Mouse (Mus musculus) thymus, postnatal 14 days (tissue): Measurements from ENCODE around the gene Tnrc6c.

ENCODE experiments used
- DNase-seq: peaks from one replicate; pipeline ENCODE4 v3.0.0; 2021

Tnrc6c gene

GRCm38 (mm10) chr11:117731470-117731869, 77.4 kb downstream of the Tnrc6c start:
- no peak for DNase-seq

GRCm38 (mm10) chr11:117736037-117736689, 82.1 kb downstream of the Tnrc6c start:
- no peak for DNase-seq

- DNase-seq, result no peak
Measured at GRCm38 (mm10) chr11:117738123-117738522, 84.0 kb downstream of the Tnrc6c start.

- DNase-seq, result no peak
Measured at GRCm38 (mm10) chr11:117741128-117741527, 87.0 kb downstream of the Tnrc6c start.

GRCm38 (mm10) chr11:117742243-117742642, 88.2 kb downstream of the Tnrc6c start:
- DNase-seq, result no peak

- no peak for DNase-seq
Measured at GRCm38 (mm10) chr11:117742715-117743114, 88.6 kb downstream of the Tnrc6c start.

- DNase-seq, result no peak
Measured at GRCm38 (mm10) chr11:117743454-117744030, 89.5 kb downstream of the Tnrc6c start.

GRCm38 (mm10) chr11:117748628-117749027, 94.5 kb downstream of the Tnrc6c start:
- no peak for DNase-seq

GRCm38 (mm10) chr11:117749414-117749813, 95.3 kb downstream of the Tnrc6c start:
- DNase-seq, result no peak

- DNase-seq, result no peak
Measured at GRCm38 (mm10) chr11:117751544-117751943, 97.5 kb downstream of the Tnrc6c start.

- DNase-seq, result no peak
Measured at GRCm38 (mm10) chr11:117755891-117756290, 101.8 kb downstream of the Tnrc6c start.

- no peak for DNase-seq
Measured at GRCm38 (mm10) chr11:117759267-117759666, 105.2 kb downstream of the Tnrc6c start.

- no peak for DNase-seq
Measured at GRCm38 (mm10) chr11:117760374-117761119, 106.5 kb downstream of the Tnrc6c start.

- DNase-seq, result no peak
Measured at GRCm38 (mm10) chr11:117761801-117762200, 107.7 kb downstream of the Tnrc6c start.

GRCm38 (mm10) chr11:117762246-117762645, 108.2 kb downstream of the Tnrc6c start:
- no peak for DNase-seq

- no peak for DNase-seq
Measured at GRCm38 (mm10) chr11:117764319-117764718, 110.2 kb downstream of the Tnrc6c start.

- DNase-seq, result no peak
Measured at GRCm38 (mm10) chr11:117765361-117765760, 111.3 kb downstream of the Tnrc6c start.

- DNase-seq, result no peak
Measured at GRCm38 (mm10) chr11:117766275-117766674, 112.2 kb downstream of the Tnrc6c start.

- no peak for DNase-seq
Measured at GRCm38 (mm10) chr11:117768725-117769682, 114.9 kb downstream of the Tnrc6c start.

GRCm38 (mm10) chr11:117769683-117770047, 115.6 kb downstream of the Tnrc6c start:
- DNase-seq, result no peak

GRCm38 (mm10) chr11:117770407-117770806, 116.3 kb downstream of the Tnrc6c start:
- no peak for DNase-seq

GRCm38 (mm10) chr11:117772352-117772751, 118.3 kb downstream of the Tnrc6c start:
- DNase-seq, result no peak

- DNase-seq, result no peak
Measured at GRCm38 (mm10) chr11:117774925-117775324, 120.8 kb downstream of the Tnrc6c start.
